Mouse (Mus musculus) A20 (cell line): ENCODE measurements around the gene Ncf1.

ENCODE experiments used
- DNase-seq: peaks from one replicate; pipeline ENCODE4 v3.0.0-alpha.2; 2011; ENCODE audit warnings: low read depth, low spot score

Gene Ncf1

GRCm38 (mm10) chr5:134229391-134229790, at the start of gene Ncf1:
Gene Ncf1, minus strand, starts transcription at chr5:134229625.
- DNase-seq, result peak; percentile 91

- DNase-seq, result no peak
Observed at GRCm38 (mm10) chr5:134277109-134277508, 47.7 kb upstream of the Ncf1 start.

- DNase-seq, result no peak
Observed at GRCm38 (mm10) chr5:134275556-134275955, 46.1 kb upstream of the Ncf1 start.

GRCm38 (mm10) chr5:134275021-134275420, 45.6 kb upstream of the Ncf1 start:
- DNase-seq, result no peak

GRCm38 (mm10) chr5:134273761-134274160, 44.3 kb upstream of the Ncf1 start:
- no peak for DNase-seq

DNA sequence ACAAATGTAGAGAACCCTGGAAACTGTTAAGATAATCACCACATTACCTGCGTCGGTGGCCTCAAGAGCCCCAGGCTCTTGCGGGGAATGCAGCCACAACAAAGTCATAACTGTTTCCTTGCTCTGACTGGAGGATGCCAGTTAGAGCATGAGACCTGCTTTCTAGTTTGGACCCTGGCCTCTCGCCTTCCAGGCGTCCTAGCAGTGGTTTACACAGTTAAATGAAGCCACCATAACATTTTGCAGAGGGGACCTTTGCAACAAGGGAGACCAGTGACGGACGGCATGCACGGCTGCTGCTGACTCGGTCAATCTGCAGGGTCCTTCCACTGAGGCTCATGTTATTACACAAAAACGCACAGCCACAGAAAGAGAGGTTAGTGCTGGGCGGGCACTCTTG, 43.3 kb upstream of the Ncf1 start:
- DNase-seq, result no peak

- DNase-seq, result no peak
Observed at GRCm38 (mm10) chr5:134271421-134271820, 42.0 kb upstream of the Ncf1 start.

GRCm38 (mm10) chr5:134270566-134270965, 41.1 kb upstream of the Ncf1 start:
- DNase-seq, result no peak

- DNase-seq, result no peak
Observed at GRCm38 (mm10) chr5:134269751-134270150, 40.3 kb upstream of the Ncf1 start.

GRCm38 (mm10) chr5:134268751-134269150, 39.3 kb upstream of the Ncf1 start:
- no peak for DNase-seq

DNA sequence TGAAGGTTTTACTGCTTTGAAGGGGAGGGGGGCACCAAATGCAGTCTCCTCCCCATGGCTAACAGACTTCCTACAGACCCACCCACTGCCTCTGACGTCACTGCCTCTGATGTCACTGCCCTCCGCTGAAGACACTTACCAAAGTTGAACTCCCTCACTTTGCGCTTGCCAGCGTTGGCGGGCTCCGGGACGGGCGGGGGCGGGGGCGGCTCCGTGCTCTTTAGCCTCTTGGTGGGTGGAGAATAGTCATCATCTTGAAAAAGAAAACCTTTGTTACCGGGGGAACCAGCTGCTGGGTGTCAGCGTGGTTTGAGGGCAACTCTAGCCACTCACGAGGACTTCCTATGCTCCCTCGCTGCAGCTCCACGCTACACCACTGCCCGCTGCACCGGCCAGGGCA, 37.0 kb upstream of the Ncf1 start:
- DNase-seq, result no peak

DNA sequence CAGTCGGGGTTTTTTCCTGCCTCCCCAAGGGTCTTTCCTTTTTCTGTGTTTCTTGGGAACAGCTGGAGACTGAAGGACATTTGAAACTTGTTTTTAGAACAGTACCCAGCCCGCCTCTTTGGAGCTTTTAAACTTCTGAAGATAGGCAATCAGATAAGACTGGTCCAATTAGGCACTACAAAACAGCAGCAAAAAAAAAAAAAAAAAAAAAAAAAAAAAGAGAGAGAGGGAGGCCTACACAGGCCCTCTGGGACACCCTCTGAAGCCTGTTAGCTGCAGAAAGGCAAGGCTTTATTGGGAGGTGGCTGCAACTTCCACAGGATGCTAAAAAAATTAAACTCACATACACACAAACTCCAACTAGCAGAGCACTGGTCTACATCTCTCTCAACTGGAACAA, 36.5 kb upstream of the Ncf1 start:
- no peak for DNase-seq

DNA sequence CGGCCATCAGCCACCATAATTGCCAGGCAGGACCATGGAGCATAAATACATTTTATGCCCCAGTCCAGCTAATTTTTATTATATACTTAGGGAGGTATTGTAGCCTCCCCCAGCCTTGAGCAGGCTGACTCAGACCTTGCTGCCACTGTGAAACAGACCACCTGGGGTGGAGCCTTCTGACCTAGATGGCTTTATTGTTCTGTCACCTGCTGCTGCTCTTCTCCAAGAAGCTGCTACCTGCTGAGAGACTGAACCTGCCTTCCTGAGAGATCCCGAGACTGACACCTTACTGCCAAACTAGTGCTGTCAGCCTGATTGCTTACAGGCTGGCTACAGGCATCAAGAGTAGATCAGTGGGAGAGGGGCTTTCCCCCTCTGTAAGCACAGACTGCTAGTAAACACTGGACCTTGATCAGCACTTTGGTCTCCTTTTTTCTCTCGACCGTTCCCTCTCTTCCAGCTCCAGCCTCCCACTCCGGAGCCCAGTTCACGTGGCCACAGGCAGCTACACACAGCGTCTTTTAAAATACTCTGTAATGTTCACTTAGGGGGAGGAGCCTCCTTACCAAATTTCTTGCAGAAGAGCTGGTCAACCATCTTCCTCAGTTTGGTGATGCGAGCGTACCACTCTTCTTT, 30.7 kb upstream of the Ncf1 start:
- no peak for DNase-seq

- no peak for DNase-seq
Observed at GRCm38 (mm10) chr5:134258934-134259333, 29.5 kb upstream of the Ncf1 start.

GRCm38 (mm10) chr5:134258395-134258794, 29.0 kb upstream of the Ncf1 start:
- DNase-seq, result no peak

- no peak for DNase-seq
Observed at GRCm38 (mm10) chr5:134257349-134258031, 28.1 kb upstream of the Ncf1 start.

DNA sequence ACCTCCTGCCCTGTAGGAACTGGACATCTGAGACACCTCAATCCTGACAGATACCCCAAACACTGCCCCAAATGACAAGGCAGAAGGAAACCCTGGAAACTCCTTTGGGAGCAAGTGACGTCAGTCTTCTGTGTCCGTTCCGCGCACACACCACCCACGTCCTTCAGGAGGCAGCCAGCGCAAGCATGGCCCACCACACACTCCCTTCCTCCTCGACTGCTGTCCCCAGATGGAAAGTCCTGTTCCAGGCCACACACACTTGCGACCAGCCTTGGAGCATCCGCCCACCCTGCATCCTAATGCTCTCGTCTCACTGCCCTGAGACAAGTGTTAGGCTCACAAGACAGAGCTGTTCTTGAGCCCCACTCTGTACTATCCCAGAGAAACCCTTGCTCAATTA, 25.9 kb upstream of the Ncf1 start:
- no peak for DNase-seq

DNA sequence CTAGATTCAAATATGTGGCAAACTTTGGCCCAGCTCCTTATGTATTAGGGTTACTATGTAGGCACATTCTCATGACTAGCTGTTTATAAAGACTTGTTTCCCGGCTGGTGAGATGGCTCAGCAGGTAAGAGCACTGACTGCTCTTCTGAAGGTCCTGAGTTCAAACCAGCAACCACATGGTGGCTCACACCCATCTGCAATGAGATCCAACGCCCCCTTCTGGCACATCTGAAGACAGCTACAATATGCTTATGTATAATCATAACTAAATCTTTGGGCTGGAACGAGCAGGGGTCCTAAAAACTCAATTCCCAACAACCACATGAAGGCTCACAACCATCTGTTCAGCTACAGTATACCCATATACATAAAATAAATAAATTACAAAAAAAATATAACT, 24.4 kb upstream of the Ncf1 start:
- peak; percentile 53 for DNase-seq

DNA sequence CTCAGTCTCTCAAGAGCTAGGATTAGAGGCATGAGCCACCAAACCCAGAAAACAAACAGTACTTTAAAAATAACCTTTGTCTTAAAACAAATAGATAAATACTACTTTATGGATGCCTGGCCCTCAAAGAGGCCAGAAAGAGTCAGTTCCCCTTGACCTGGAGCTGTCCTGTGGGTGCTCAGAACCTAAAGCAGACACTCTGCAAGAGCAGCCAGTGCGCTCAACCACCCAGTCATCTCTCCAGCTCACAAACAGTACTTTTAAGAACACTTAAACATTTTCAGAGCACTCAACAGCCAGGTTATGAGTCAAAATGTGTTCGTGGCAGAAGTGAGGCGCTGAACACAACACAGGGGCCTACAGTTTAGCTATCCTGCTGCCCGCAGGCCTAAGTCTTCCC, 21.7 kb upstream of the Ncf1 start:
- DNase-seq, result no peak

- no peak for DNase-seq
Observed at GRCm38 (mm10) chr5:134250601-134251000, 21.2 kb upstream of the Ncf1 start.

- no peak for DNase-seq
Observed at GRCm38 (mm10) chr5:134249245-134249649, 19.8 kb upstream of the Ncf1 start.

DNA sequence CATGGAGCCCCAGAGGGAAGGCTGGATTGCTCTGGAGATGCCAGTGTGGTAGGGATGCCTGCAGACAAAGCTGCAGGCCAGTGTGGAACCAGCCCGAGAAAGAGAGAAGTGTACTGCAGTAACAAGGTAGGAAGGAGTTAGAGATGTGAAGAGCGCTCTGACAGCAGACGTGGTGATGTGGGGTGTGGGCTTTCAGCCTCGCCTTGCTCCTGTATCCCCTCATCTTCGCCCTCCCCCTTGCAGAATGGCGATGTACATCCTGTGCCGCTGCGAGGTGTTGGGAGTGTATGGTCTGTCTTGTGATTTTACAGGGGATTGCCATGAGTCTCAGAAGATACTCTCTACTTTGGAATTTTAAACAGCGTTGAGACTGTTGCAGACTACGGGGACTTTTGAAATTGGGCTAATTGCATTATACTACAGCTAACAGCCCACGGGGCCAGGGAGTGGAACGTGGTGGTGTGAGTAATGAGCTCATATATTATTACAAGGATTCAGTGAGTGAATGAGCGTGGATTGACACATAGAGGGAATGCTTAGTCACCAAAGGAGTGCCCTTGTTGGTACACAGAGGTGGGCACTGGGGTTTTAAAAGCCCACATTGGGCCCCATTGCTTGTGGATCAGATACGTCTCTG, 19.3 kb upstream of the Ncf1 start:
- DNase-seq, result no peak

DNA sequence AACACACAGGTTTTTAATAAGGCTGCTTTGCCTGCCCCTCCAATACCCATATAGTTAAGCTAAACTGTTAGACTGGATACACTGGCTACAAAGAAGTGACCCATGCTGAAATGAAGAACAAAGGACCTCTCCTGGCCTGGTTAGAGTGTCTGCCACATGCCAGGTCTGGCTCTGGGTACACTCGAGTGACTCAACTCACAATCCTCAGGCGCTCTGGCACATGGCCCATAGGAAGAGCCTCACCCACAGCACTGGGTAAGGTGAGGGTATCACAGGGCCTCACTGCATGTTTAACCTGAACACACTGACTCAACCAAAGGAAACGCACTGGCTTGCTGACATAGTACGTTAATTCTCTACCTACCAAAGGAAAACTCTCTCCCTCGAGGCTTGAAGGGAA, 16.7 kb upstream of the Ncf1 start:
- no peak for DNase-seq
